Comparison of ENCODE assay signal across 23 mouse cellular contexts in genomic region chr7:115398202-115398601, GRCm38 (mm10).
"Had no signal": no experiment of that assay in that cellular context is flagged by ENCODE, and none has a peak within 500 bp of the region (broad histone marks: within the 10 kb centered on the region; RNA-seq: fewer than 3 reads in every experiment).

No protein-coding gene starts in this region.

- H3K27ac ChIP-seq: hindbrain, postnatal 0 days; kidney, embryonic 15.5 days; left cerebral cortex, adult 2 months; limb, embryonic 13.5 days; liver, embryonic 13.5 days; macrophage; midbrain, embryonic 12.5 days; midbrain, embryonic 15.5 days; neural tube, embryonic 12.5 days; neural tube, embryonic 15.5 days had no signal

- H3K4me1 ChIP-seq: limb, embryonic 13.5 days; liver, embryonic 13.5 days; midbrain, embryonic 12.5 days; midbrain, embryonic 15.5 days; neural tube, embryonic 12.5 days; neural tube, embryonic 15.5 days had no signal

- DNase-seq: kidney, adult 2 months; kidney, postnatal 10 days; kidney, postnatal 36 days; layer of hippocampus, postnatal 36 days; left cerebral cortex, postnatal 4 days; liver, embryonic 13.5 days; lung, adult 2 months; right cerebral cortex, adult 18-20 months; right cerebral cortex, postnatal 14 days; right cerebral cortex, postnatal 4 days; thymus, adult 18-20 months; thymus, postnatal 36 days had no signal

- ATAC-seq: hindbrain, postnatal 0 days; inflammation-experienced regulatory T-cells, adult 6 months; intestine, embryonic 16.5 days; midbrain, embryonic 15.5 days had no signal

- H3K27me3 ChIP-seq: liver, embryonic 13.5 days; midbrain, embryonic 12.5 days; midbrain, embryonic 15.5 days; neural tube, embryonic 12.5 days; neural tube, embryonic 15.5 days had no signal

- H3K9me3 ChIP-seq: kidney, embryonic 15.5 days; limb, embryonic 13.5 days; liver, embryonic 13.5 days; midbrain, embryonic 12.5 days; midbrain, embryonic 15.5 days; neural tube, embryonic 12.5 days; neural tube, embryonic 15.5 days had no signal

- H3K4me3 ChIP-seq: kidney, embryonic 15.5 days; left cerebral cortex, adult 2 months; limb, embryonic 13.5 days; liver, embryonic 13.5 days; midbrain, embryonic 12.5 days; midbrain, embryonic 15.5 days; neural tube, embryonic 12.5 days; neural tube, embryonic 15.5 days had no signal

- H3K9ac ChIP-seq: kidney, embryonic 15.5 days; limb, embryonic 13.5 days; liver, embryonic 13.5 days; midbrain, embryonic 12.5 days; midbrain, embryonic 15.5 days; neural tube, embryonic 12.5 days; neural tube, embryonic 15.5 days had no signal

- H3K36me3 ChIP-seq: kidney, embryonic 15.5 days; limb, embryonic 13.5 days; liver, embryonic 13.5 days; midbrain, embryonic 12.5 days; midbrain, embryonic 15.5 days; neural tube, embryonic 12.5 days; neural tube, embryonic 15.5 days had no signal

- H3K4me2 ChIP-seq: kidney, embryonic 15.5 days; limb, embryonic 13.5 days; liver, embryonic 13.5 days; midbrain, embryonic 12.5 days; midbrain, embryonic 15.5 days; neural tube, embryonic 12.5 days; neural tube, embryonic 15.5 days had no signal
